Mouse (Mus musculus) neural tube, embryonic 15.5 days (tissue): ENCODE measurements at regions not wholly inside any gene's neighbourhood (a gene's known extent, or its start where the extent isn't known, plus 50 kb on each side); places are given as distances from the start of the nearest gene placed in this dataset.
A peak's percentile ranks its signal among the peaks of the same experiment; 100 is the strongest.

Experiments used
- ATAC-seq: fragments of 200-750 bp; cut with Nextera tagmentation; 2 replicates; pipeline ENCODE4 v1.8.0; 2017; ENCODE audit warnings: mild to moderate bottlenecking, moderate TSS enrichment, moderate library complexity; ENCODE audit not compliant: low FRiP score
- H3K27ac ChIP-seq: fragments of 300-500 bp; sonication (generic); replicated peaks from 2 replicates; pipeline ENCODE4 v1.5.1; 2015; ENCODE audit warnings: mild to moderate bottlenecking, inconsistent platforms
- H3K27me3 ChIP-seq: fragments of 300-500 bp; sonication (generic); replicated peaks from 2 replicates; pipeline ENCODE4 v1.6.1; 2015; ENCODE audit warnings: inconsistent platforms
- H3K36me3 ChIP-seq: fragments of 300-500 bp; sonication (generic); 2 replicates; pipeline ENCODE4 v1.6.1; 2015; ENCODE audit warnings: inconsistent platforms
- H3K4me1 ChIP-seq: fragments of 300-500 bp; sonication (generic); 2 replicates; pipeline ENCODE4 v1.6.1; 2015; ENCODE audit warnings: inconsistent platforms
- H3K4me2 ChIP-seq: fragments of 300-500 bp; sonication (generic); 2 replicates; pipeline ENCODE4 v1.6.1; 2015; ENCODE audit warnings: inconsistent platforms, mild to moderate bottlenecking, moderate library complexity
- H3K4me3 ChIP-seq: fragments of 300-500 bp; sonication (generic); replicated peaks from 2 replicates; pipeline ENCODE4 v1.5.1; 2015; ENCODE audit warnings: mild to moderate bottlenecking, inconsistent platforms
- H3K9ac ChIP-seq: fragments of 300-500 bp; sonication (generic); replicated peaks from 2 replicates; pipeline ENCODE4 v1.6.1; 2015; ENCODE audit warnings: mild to moderate bottlenecking, inconsistent platforms
- H3K9me3 ChIP-seq: fragments of 300-500 bp; sonication (generic); replicated peaks from 2 replicates; pipeline ENCODE4 v1.6.1; 2016; ENCODE audit warnings: inconsistent platforms
- WGBS: fragments of 180-500 bp; shearing (Covaris S2); methylation state at CpG from one replicate; pipeline ENCODE4 v1.1.7; 2015; ENCODE audit warnings: mixed read lengths; 5-methylcytosine and 5-hydroxymethylcytosine counted together

- no peaks in the 10 kb centered on the region for H3K27me3 ChIP-seq
- no peak overlapping the region for H3K27ac ChIP-seq
- no peak overlapping the region for H3K4me2 ChIP-seq
- 74% methylated on average over 2 of the region's 2 CpGs for WGBS
- ATAC-seq: no peak
- H3K4me1 ChIP-seq: peaks cover 9% of the 10 kb centered on the region
- no peaks in the 10 kb centered on the region for H3K36me3 ChIP-seq
- H3K9me3 ChIP-seq: no peaks in the 10 kb centered on the region
- H3K9ac ChIP-seq: no peak overlapping the region
- no peak overlapping the region for H3K4me3 ChIP-seq
Observed at GRCm38 (mm10) chr4:87662876-87663275, 370.3 kb downstream of the Mllt3 start.

GRCm38 (mm10) chr4:87658316-87658715 lies 374.8 kb downstream of the Mllt3 start:
- ATAC-seq: no peak; the same call in 1 of the 2 replicates
- H3K4me3 ChIP-seq: no peak overlapping the region
- 37% methylated on average over 4 of the region's 4 CpGs for WGBS

GRCm38 (mm10) chr4:87657855-87658254 lies 375.3 kb downstream of the Mllt3 start:
- no peak overlapping the region for H3K9ac ChIP-seq
- ATAC-seq: peak; percentile 53
- WGBS: 72% methylated on average over 2 of the region's 2 CpGs
- H3K27me3 ChIP-seq: no peaks in the 10 kb centered on the region; the same call in 1 of the 2 replicates
- peaks cover 9% of the 10 kb centered on the region; the same call in 1 of the 2 replicates for H3K4me1 ChIP-seq
- H3K27ac ChIP-seq: no peak overlapping the region
- no peak overlapping the region for H3K4me3 ChIP-seq
- no peaks in the 10 kb centered on the region for H3K36me3 ChIP-seq
- H3K4me2 ChIP-seq: no peak overlapping the region
- H3K9me3 ChIP-seq: no peaks in the 10 kb centered on the region

More at GRCm38 (mm10) chr4:87658316-87658715, 374.8 kb downstream of the Mllt3 start:
- H3K9me3 ChIP-seq: no peaks in the 10 kb centered on the region
- no peak overlapping the region for H3K9ac ChIP-seq
- H3K27ac ChIP-seq: no peak overlapping the region
- H3K27me3 ChIP-seq: no peaks in the 10 kb centered on the region; the same call in 1 of the 2 replicates
- H3K4me1 ChIP-seq: peaks cover 9% of the 10 kb centered on the region; the same call in 1 of the 2 replicates
- H3K4me2 ChIP-seq: no peak overlapping the region
- H3K36me3 ChIP-seq: no peaks in the 10 kb centered on the region

- H3K9ac ChIP-seq: no peak overlapping the region
- no peak overlapping the region for H3K4me3 ChIP-seq
- H3K4me1 ChIP-seq: peaks cover 17% of the 10 kb centered on the region; the same call in 1 of the 2 replicates
- H3K9me3 ChIP-seq: no peaks in the 10 kb centered on the region
- H3K27ac ChIP-seq: no peak overlapping the region
- no peak overlapping the region for H3K4me2 ChIP-seq
- H3K36me3 ChIP-seq: no peaks in the 10 kb centered on the region
- no peaks in the 10 kb centered on the region; the same call in 1 of the 2 replicates for H3K27me3 ChIP-seq
- 61% methylated on average over 5 of the region's 5 CpGs for WGBS
- no peak for ATAC-seq
Observed at GRCm38 (mm10) chr4:87653440-87654165, 379.6 kb downstream of the Mllt3 start.

GRCm38 (mm10) chr4:87652314-87652934 lies 380.7 kb downstream of the Mllt3 start:
- ATAC-seq: no peak
- Histone ChIP-seq H3K4me3 (no peak overlapping the region), H3K4me1 (peaks cover 20% of the 10 kb centered on the region), H3K27ac (no peak overlapping the region), H3K36me3 (no peaks in the 10 kb centered on the region), H3K9ac (no peak overlapping the region), H3K9me3 (no peaks in the 10 kb centered on the region), H3K27me3 (no peaks in the 10 kb centered on the region; the same call in 1 of the 2 replicates), H3K4me2 (no peak overlapping the region)
- WGBS: 41% methylated on average over 8 of the region's 8 CpGs

GRCm38 (mm10) chr4:87651275-87651674 lies 381.9 kb downstream of the Mllt3 start:
- Histone ChIP-seq H3K27ac (no peak overlapping the region), H3K9me3 (no peaks in the 10 kb centered on the region), H3K27me3 (no peaks in the 10 kb centered on the region; the same call in 1 of the 2 replicates), H3K36me3 (no peaks in the 10 kb centered on the region), H3K9ac (no peak overlapping the region), H3K4me2 (no peak overlapping the region), H3K4me1 (peaks cover 20% of the 10 kb centered on the region), H3K4me3 (no peak overlapping the region)
- no peak for ATAC-seq
- 47% methylated on average over 3 of the region's 3 CpGs for WGBS

GRCm38 (mm10) chr4:87650837-87651236 lies 382.3 kb downstream of the Mllt3 start:
- Histone ChIP-seq H3K4me3 (no peak overlapping the region), H3K9ac (no peak overlapping the region), H3K36me3 (no peaks in the 10 kb centered on the region), H3K9me3 (no peaks in the 10 kb centered on the region), H3K4me1 (peaks cover 20% of the 10 kb centered on the region), H3K4me2 (no peak overlapping the region), H3K27ac (no peak overlapping the region), H3K27me3 (no peaks in the 10 kb centered on the region; the same call in 1 of the 2 replicates)
- 18% methylated on average over 6 of the region's 6 CpGs for WGBS
- 0 out of 2 replicates have a peak, but pooled peaks have one; percentile 30 for ATAC-seq

GRCm38 (mm10) chr4:87650393-87650792 lies 382.8 kb downstream of the Mllt3 start:
- H3K4me2 ChIP-seq: no peak overlapping the region
- no peak overlapping the region for H3K9ac ChIP-seq
- H3K9me3 ChIP-seq: no peaks in the 10 kb centered on the region
- H3K4me3 ChIP-seq: no peak overlapping the region
- ATAC-seq: no peak
- H3K27me3 ChIP-seq: no peaks in the 10 kb centered on the region; the same call in 1 of the 2 replicates
- peaks cover 20% of the 10 kb centered on the region for H3K4me1 ChIP-seq
- H3K27ac ChIP-seq: no peak overlapping the region
- H3K36me3 ChIP-seq: no peaks in the 10 kb centered on the region
- WGBS: 27% methylated on average over 3 of the region's 3 CpGs

GRCm38 (mm10) chr4:87648919-87649318 lies 384.2 kb downstream of the Mllt3 start:
- no peak overlapping the region for H3K4me3 ChIP-seq
- H3K27me3 ChIP-seq: no peaks in the 10 kb centered on the region
- peak overlapping the region; percentile 45; the same call in 1 of the 2 replicates for H3K27ac ChIP-seq
- no peak overlapping the region for H3K9ac ChIP-seq
- peaks cover 19% of the 10 kb centered on the region for H3K4me1 ChIP-seq
- peak overlapping the region; percentile 67 for H3K4me2 ChIP-seq
- ATAC-seq: peak; percentile 29; the same call in 1 of the 2 replicates
- H3K36me3 ChIP-seq: no peaks in the 10 kb centered on the region
- H3K9me3 ChIP-seq: no peaks in the 10 kb centered on the region

GRCm38 (mm10) chr4:87647932-87648911 lies 384.9 kb downstream of the Mllt3 start:
- WGBS: 3% methylated on average over 26 of the region's 26 CpGs
- Histone ChIP-seq H3K9me3 (no peaks in the 10 kb centered on the region), H3K4me3 (peak overlapping the region; percentile 31), H3K4me1 (peaks cover 18% of the 10 kb centered on the region), H3K36me3 (no peaks in the 10 kb centered on the region), H3K27ac (peak overlapping the region; percentile 45), H3K27me3 (no peaks in the 10 kb centered on the region), H3K4me2 (peak overlapping the region; percentile 67), H3K9ac (peak overlapping the region; percentile 42)
- ATAC-seq: peak; percentile 69

GRCm38 (mm10) chr4:87642002-87642401 lies 391.2 kb downstream of the Mllt3 start:
- Histone ChIP-seq H3K27ac (no peak overlapping the region), H3K4me3 (no peak overlapping the region), H3K36me3 (no peaks in the 10 kb centered on the region), H3K4me2 (no peak overlapping the region), H3K4me1 (peaks cover 6% of the 10 kb centered on the region; the same call in 1 of the 2 replicates), H3K9me3 (no peaks in the 10 kb centered on the region), H3K27me3 (no peaks in the 10 kb centered on the region), H3K9ac (no peak overlapping the region)
- ATAC-seq: no peak
- 88% methylated on average over 5 of the region's 5 CpGs for WGBS
